Mouse (Mus musculus): ENCODE results near the gene Bola2.
"Not testable (repeated sequence)": the region's sequence is repeated elsewhere in the genome, so short reads cannot be mapped to it uniquely, and the experiment has no call there.

The Bola2 gene

DNA sequence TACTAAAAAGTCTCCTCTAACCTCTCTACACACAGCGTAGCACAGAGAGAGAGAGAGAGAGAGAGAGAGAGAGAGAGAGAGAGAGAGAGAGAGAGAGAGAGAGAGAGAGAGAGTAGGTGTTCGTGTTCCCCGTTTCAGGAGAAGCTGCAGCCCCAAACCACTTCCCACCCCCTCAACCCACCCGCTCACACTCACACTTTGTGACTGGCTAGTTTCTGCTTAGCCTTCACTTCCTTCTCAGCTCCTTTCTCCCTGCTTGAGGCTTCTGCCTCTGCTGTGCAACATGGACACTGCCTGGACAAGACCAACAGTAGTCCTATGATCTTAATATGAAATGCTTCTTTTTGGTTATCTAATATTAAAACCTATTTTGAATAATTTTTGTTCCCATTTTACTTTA is 15.1 kb downstream of the Bola2 start:
- DNase-seq (ENCODE audit: low spot score): no peak

DNA sequence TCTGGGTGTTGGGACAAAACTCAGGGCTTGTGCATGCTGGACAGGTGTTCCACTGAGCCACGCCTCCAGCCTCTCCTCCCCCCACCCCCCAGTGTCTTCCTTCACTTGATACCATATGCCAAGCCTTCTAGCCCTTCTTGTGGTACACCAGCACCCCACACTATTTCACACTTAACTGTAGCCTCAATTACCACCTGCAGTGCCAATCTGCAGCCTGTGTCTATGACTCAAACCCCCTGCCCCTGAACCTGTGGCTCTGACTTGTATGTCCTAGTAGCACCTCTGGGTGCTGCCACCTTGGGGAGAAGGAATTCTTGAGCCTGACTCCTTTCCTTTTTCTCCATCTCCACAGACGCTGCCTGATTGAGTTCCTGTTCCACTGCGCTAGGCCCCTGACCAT is 16.7 kb downstream of the Bola2 start:
- no peak for DNase-seq (ENCODE audit: low spot score)

DNA sequence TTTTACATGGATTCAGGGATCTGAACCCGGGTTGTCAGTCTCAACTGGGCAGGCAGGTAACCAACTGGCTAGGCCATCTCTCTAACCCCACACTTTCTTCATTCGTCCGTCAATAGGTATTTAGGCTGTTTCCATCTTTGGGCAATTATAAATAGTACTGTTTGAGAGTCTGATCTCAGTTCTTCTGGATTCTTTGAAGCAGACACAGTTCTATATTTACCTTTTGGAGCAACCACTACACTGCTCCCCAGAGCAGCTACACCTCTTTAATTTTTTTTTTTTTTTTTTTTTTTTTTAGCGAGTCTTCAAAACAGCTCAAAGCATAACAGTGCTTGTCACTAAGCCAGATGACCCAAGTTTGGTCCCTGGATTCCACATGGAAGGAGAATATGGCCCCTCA is 20.5 kb downstream of the Bola2 start:
- no peak for DNase-seq (ENCODE audit: low spot score)

DNA sequence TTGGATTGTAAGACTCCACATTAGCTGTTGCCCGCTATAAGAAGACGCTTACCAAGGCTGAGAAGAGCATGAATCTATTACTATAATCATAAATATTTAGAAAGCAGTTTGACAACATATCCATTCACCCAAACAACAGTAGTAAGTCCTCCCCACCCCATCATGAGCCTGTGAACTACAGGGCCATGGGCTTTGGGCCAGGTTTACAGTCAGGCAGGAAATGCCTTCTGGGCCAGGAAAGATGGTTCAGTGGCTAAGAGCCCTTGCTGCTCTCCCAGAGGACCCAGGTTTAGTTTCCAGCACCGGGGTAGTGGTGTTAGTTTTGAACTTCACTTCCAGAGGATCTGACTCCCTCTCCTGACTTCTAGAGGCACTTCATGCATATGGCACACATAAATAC is 22.4 kb downstream of the Bola2 start:
- DNase-seq (ENCODE audit: low spot score): no peak

DNA sequence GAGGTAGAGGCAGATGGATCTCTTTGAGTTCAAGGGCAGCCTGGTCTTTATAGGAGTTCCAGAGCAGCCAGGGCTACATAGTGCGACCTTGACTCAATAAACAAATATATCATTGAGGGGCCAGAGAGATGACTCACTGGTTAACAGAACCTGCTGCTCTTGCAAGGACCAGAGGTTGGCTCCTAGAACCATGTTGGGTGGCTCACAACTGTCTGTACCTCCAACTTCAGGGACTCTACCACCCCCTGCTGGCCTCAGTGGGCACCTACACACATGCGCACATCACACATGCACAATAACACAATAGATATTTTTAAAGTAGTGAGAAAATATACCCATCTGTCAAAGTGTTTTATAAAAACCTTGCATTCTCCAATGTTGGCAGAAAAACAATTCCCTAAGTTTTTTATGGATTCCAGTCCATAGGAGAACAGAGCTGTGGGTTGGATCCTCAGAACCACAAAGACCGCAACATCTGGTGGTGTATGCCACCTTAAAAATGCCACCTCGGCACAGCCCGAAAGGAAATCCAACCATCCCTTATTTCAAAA is 23.7 kb downstream of the Bola2 start:
- no peak for DNase-seq (ENCODE audit: low spot score)

DNA sequence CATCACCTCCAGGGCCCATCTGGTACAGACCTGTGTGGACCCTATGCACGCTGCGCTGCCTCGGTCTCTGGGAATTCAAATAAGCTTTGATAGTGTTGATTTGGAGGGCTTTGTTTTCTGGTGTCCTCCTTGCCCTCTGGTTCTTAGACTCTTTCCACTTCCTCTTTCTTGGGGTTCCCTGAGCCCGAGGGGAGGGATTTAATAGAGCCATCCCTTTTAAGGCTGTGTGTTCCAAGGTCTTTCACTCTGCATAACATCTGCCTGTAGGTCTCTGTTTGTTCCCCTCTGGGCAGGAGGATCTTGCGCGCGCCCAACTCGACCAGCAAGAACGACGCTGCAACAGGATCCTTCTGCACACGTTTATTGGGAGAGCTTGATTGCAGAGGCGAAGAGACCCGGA is 26.4 kb downstream of the Bola2 start:
- no peak for DNase-seq (ENCODE audit: low spot score)

DNA sequence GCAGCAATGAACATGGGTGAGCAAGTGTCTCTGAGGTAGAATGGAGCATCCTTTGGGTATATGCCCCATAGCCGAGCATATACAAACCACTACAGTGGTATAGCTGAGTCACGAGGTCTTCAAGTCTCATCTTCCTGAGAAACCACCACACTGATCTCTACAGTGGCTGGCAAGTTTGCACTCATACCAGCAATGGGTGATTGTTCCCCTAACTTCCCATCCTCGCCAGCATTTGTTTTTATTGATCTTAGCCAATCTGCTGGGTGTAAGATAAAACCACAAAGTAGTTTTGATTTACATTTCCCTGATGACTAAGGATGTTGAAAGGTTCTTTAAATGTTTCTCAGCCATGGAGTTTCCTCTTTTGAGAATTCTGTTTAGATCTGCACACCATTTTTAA is 29.9 kb downstream of the Bola2 start:
- DNase-seq (ENCODE audit: low spot score): no peak

DNA sequence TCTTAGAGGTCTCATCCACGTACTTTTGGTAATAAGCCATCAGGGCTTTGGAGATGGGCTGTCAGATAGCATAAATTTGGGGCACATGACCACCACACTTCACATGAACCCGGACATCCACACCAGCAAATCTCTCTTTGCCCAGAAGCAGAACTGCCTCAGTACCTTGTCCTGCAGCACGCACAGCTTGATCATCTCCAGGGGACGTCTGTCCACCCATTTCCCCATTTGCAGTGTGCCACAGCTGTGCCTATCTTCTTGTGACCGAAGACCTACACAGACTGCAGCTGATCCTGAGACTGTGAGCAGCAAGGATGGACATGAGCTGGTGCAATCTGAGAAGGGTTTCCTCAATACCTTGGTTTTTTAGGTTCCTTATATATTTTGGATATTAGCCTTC is 30.5 kb downstream of the Bola2 start:
- no peak for DNase-seq (ENCODE audit: low spot score)

DNA sequence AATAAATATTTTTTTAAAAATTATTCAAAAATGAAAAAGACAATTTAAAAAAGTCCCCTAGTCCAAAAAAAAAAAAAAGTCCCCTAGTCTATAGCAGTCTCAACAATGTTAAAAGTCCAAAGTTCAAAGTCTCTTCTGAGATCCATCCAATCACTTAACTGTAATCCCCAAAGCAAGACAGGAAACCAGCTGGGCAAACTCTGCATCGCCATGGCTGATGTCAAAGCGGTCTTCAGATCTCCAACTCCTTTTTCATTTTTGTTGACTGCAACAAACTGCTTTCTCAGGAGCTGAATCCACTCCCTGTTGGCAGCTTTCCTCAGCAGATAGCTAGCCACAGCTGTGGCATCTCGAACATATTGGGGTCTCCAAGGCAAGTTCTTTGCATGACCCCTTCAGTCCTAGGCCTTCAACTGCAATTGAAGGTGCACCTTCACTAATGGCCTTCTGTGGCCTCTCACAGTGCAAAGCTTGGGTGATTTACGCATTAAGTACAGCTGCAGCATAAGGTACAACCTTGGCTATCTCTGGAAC is 35.1 kb downstream of the Bola2 start:
- DNase-seq (ENCODE audit: low spot score): not testable (repeated sequence)

DNA sequence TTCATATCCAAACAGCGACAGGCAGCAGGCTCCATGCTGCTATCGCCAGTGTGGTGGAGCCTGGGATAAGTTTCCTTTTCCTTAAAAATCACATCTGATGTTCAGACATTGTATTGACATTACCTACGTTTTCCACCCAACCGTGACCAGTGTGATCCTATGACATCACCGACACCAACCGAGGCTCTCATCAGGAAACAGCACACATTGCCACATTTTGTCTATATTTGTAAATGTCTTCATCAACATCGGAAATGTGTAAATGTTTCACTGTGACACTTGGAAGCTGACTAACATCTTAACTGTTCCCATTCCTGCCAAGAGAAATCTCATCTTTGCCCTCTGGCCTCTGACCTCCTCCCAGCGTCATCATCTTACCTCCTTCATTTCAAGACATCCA is 40.9 kb downstream of the Bola2 start:
- DNase-seq (ENCODE audit: low spot score): no peak

DNA sequence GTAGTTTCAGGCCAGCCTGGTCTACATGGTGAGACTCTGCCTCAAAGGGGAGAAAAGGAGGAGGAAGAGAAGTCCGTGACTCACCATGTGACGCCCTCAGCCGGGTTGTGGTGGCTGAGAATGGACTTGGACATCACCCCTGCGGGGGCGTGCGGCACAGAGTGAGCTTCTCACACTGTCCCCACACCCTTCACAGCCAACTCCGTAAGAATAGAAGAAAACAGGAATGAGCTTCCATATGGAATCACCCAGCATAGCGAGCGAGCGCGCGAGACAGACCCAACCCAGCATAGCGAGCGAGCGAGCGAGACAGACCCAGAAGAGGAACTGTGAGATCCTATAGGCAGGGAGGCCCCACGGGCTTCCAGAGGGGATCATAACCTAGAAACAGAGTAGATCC is 44.4 kb downstream of the Bola2 start:
- DNase-seq (ENCODE audit: low spot score): no peak

DNA sequence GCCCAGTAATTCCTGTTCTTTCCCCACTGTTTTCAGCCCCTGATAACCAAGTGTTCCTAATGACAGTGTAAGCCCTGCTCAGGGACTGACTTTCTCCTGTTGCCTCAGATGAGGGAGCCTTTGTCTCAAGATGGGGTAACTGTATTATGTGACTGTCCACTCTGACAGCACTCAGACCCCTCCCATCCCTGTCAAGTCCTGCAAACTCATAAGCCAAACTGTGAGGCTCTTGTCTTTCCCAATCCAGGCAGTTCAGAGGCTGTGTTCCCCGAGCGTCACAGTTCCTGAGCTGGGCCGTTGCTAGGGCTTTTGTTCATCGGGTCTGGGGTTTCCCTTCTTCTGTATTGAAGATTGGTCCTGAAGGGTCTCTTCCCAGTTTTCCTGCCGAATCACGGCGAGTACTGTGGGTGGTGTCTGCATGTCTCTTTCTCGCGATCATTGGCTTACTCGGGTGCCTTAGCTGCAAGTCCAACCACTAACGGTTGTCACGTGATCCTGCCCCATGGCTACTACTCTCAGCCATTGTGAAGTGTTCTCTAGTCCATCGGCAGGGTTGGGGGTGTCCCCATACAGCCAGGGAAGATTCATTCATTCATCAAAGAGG is 45.0 kb downstream of the Bola2 start:
- no peak for DNase-seq (ENCODE audit: low spot score)

DNA sequence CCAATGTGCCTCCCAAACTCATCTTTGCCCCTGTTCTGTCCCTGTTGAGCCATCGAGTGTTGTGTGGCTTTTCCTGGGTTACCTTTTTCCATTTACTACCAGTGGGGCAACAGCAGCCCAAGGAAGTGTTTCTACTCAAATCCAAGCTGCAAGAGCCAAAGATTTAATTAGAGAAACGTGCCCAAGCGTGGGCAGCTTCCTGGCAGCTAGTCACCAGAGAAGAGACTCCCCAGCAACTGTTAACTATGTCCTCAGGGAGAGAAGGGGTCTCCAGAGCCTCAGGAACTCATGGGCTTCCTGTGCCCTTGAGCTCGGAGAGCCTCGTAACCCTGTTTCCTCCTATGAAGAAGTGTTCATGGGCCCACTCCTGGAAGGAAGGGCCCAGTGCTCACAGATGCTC is 45.8 kb downstream of the Bola2 start:
- DNase-seq (ENCODE audit: low spot score): no peak

DNA sequence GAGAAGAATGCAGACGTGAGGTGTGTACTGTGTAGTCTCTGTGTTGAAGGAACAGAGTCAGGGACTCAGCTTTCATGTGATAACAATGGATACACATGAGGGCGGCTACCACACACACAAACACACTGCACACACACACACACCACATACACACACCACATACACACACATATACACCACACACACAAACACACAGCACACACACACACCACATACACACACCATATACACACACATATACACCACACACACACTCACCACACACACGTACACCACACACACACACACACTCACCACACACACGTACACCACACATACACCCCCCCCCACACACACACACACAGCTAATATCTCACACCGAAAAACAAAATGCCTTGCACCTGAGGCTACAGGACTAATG is 46.3 kb downstream of the Bola2 start:
- no peak for DNase-seq (ENCODE audit: low spot score)

DNA sequence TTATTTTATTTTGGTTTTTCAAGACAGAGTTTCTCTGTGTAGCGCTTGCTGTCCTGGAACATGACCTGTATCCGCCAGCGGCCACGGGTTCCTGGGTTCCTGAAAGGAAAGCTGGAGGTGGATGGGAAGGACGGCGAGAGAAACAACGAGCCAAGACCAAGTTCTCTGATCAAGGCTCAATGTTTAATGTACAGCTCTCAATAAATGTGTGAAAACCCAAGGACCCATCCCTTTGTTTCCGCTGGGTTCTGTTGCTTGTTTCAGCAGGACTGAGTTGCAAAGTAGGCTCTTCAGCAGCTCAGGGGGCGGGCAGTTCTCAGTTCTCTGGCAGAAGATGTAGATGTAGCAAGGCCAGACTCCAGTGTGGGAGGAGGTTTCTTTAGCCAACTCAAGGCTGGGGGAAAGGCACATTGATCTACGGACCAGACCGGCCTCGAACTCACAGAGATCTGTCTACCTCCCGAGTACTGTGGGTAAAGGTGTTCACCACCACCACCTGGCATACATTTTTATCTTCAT is 46.8 kb downstream of the Bola2 start:
- no peak for DNase-seq (ENCODE audit: low spot score)

DNA sequence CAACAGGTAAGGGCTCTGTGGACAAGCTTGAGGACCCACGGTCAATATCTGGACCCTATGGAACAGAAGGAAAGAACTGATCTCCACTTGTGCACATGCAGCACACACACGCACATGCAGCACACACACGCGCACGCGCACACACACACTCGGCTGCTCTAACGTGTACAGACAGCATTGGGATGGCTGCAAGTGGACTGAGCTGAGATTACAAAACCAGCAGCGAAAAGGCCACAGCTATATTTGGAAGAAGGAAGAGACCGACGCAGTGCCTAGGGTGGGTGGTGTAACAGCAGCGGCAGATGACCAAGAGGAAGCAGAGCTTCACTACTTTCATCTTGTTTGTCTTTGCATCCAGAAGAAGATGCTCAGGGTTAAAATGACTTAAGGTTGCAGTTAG is 50.9 kb downstream of the Bola2 start:
- DNase-seq (ENCODE audit: low spot score): no peak

DNA sequence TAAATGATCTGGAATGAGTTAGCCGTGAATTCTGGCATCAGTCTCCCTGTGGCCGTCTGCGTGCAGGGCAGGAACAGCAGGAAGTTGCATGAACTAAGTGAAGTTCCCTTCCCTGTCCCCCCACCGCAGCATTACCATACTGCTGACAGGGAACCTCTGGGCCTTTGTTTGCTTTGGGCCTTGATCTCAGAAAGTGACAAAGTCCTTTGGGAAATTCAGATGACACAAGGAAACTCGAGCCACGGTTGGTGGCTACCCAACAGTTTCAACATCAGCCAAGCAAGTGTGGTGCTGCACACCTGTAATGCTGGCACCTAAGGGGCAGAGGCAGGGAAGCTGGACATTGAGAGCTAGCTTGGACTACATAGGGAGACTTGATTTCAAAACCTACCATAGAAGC is 51.6 kb downstream of the Bola2 start:
- DNase-seq (ENCODE audit: low spot score): no peak

DNA sequence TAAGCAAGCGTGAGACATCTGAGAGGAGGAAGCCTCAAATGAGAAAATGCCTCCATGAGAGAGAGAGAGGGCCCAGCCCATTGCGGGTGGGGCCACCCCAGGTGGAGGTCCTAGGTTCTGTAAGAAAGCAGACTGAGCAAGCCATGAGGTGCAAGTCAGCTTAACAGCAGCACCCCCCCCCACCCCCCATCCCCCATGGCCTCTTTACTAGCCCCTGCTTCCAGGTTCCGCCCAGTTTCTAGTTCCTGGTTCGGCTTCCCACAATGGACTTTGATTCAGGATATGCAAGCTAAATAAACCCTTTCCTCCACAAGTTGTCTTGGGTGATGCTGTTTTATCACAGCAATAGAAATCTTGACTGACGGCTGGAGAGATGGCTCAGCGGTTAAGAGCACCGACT is 53.6 kb downstream of the Bola2 start:
- DNase-seq (ENCODE audit: low spot score): no peak

Measured in c-Kit-positive CD71-positive TER-119-positive erythroid progenitor cells, embryonic 14.5 days (primary cell).